Mouse (Mus musculus): ENCODE measurements around the gene Med27. TPM values are rescaled to one million over a fixed set of nuclear protein-coding genes. Genes with fewer than 3 reads are reported as not detected.

The Med27 gene
- polyA plus RNA-seq, 1 experiment from 2014 or later: 61.0 TPM

DNA sequence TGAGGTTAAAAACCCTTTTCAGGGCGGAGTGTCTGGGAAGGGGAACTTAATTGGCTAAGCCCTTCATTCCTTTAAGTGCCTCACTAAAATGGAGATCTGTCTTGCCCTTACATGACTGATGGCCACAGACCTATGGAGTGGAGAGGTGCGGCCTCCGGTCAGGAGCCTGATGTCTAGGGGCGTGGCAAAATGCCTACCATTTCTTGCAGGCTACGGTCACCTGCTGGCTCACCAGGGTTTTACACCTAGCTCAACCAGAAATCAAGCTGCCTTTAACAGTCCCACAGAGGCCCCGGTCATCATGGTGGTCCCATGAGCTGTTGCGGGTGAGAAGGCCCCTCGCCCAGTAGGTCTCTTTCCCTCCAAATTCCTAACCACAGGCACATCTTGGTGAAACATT lies 190.7 kb downstream of the Med27 start:
- peaks cover 20% of the 10 kb centered on the region for H3K4me1 ChIP-seq
- no peak for DNase-seq (ENCODE audit: low spot score)
- H3K9me3 ChIP-seq (replicated peaks): no peaks in the 10 kb centered on the region
- H3K36me3 ChIP-seq: no peaks in the 10 kb centered on the region
- no peak overlapping the region for H3K27ac ChIP-seq (replicated peaks)
- H3K27me3 ChIP-seq (ENCODE audit: low read depth, poor library complexity, severe bottlenecking): peaks cover 44% of the 10 kb centered on the region
- 82% methylated on average over 8 of the region's 8 CpGs for WGBS
- H3K4me3 ChIP-seq: no peak overlapping the region

DNA sequence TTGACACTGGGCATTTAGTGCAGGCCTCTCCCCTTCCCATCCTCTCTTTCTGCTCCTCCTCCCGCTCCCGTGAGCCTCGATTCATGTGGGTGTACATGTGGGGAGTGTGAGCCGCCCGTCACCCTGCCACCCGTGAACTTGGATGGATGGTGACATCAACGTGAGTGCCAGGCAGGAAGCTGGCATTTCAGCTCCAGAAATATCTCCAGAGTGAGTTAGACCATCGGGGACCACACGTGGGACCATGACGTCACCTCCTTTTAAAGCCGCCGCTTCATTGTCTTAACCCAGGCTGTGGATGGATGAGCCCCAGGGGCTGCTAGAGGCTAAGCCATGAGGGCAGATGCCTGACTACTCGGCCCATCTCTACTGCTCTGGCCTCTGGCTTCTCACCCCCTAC lies 195.4 kb downstream of the Med27 start:
- H3K27me3 ChIP-seq (ENCODE audit: low read depth, poor library complexity, severe bottlenecking): peaks cover 22% of the 10 kb centered on the region
- 0 out of 2 replicates have a peak overlapping the region, but pooled peaks have one; percentile 30 for H3K27ac ChIP-seq (replicated peaks)
- H3K36me3 ChIP-seq: no peaks in the 10 kb centered on the region
- no peak overlapping the region for H3K4me3 ChIP-seq
- WGBS: 78% methylated on average over 13 of the region's 13 CpGs
- no peak for DNase-seq (ENCODE audit: low spot score)
- H3K9me3 ChIP-seq (replicated peaks): no peaks in the 10 kb centered on the region
- peaks cover 20% of the 10 kb centered on the region for H3K4me1 ChIP-seq

DNA sequence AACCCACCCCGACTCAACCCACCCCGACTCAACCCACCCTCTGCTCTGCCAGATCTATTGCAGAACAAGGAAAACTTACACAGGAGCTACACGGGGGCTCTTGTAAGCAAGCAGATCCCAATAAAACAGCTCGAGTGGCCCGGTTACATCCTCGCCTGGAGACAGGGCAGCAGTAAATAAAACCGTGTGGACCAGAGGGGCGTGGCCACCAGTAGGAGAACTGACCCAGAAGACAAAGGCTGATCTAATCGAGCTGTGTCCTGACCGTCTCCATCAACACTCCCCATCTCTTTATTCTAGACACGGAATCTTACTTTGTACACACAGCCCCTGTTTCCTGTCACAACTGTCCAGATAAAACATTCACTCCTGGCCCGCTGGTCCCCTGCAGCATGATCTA lies 200.0 kb downstream of the Med27 start:
- Histone ChIP-seq H3K4me1 (peaks cover 15% of the 10 kb centered on the region), H3K4me3 (no peak overlapping the region), H3K9me3 (replicated peaks) (no peaks in the 10 kb centered on the region), H3K27me3 (ENCODE audit: low read depth, poor library complexity, severe bottlenecking) (no peaks in the 10 kb centered on the region; the same call in 1 of the 2 replicates), H3K36me3 (no peaks in the 10 kb centered on the region), H3K27ac (replicated peaks) (no peak overlapping the region)
- 35% methylated on average over 12 of the region's 12 CpGs for WGBS
- DNase-seq (ENCODE audit: low spot score): no peak

DNA sequence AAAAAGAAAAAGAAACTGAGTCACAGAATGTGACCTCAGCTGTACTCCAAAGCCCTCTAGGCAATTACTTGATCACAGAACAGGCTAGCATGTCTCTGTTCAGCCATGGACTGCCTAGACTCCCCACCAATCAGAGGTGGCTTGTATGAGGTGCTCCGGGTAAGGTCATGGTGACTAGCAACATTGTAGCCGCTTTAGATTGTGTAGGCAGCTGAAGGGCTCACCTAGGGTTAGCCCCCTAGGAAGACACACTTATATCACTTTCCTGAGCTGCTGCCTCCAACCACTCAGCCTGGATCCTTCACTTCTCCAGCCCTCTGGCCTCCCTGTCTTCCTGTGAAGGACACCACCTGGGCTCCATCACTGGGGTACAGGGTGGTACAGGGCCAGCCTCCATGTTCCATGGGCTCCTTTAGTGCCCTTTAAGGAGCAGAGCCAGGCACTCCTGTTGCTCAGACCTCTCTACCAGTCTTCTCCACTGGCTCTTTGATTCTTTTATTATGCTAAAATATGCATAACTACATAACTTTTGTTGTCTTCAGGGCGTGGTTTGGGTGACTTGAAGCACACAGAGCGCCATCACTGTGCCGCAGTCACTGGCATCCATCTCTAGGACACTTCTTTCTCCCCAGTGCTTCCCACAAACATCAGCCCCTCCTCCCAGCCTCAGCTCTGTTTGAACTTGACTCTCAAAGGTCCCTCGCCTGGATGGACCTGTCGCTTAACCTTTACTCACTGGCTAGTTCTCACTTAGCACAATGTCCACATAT lies 205.4 kb downstream of the Med27 start:
- 85% methylated on average over 7 of the region's 7 CpGs for WGBS
- Histone ChIP-seq H3K4me1 (peaks cover 7% of the 10 kb centered on the region), H3K9me3 (replicated peaks) (no peaks in the 10 kb centered on the region), H3K36me3 (no peaks in the 10 kb centered on the region), H3K27ac (replicated peaks) (no peak overlapping the region), H3K4me3 (no peak overlapping the region), H3K27me3 (ENCODE audit: low read depth, poor library complexity, severe bottlenecking) (no peaks in the 10 kb centered on the region)
- no peak for DNase-seq (ENCODE audit: low spot score)

DNA sequence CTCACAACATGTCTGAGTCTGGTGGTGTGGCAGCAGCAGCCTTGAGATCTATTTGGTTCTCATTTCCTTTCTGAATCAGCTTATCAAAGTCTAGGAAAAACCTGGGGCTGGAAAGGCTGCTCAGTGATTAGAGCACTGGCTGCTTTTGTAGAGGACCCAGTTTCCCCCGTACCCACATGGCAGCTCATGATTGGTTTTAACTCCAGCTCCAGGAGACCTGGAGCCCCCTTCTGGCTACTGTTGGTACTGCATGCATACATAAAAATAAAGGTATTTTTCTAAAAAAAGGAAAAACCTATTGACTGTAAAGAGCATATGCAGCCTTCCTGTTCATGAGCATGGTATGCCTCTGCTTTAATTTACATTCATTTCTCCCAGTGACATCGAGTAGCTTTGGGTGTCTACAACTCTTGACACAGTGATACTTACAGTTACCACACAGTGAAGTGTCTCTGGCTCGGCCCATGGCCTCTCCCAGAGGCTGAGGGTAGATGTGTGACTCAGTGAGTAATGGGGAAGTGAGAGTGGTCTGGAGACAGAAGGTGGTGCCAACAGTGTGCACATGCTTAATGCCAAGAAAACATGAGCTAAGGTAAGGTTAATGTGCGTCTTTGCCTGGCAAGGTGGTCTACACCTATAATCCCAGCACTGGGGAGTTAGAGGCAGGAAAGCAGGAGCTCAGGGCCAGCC lies 207.5 kb downstream of the Med27 start:
- DNase-seq (ENCODE audit: low spot score): peak; percentile 49
- Histone ChIP-seq H3K27me3 (ENCODE audit: low read depth, poor library complexity, severe bottlenecking) (no peaks in the 10 kb centered on the region), H3K4me1 (peaks cover 6% of the 10 kb centered on the region; the same call in 1 of the 2 replicates), H3K27ac (replicated peaks) (0 out of 2 replicates have a peak overlapping the region, but pooled peaks have one; percentile 23), H3K36me3 (no peaks in the 10 kb centered on the region), H3K4me3 (no peak overlapping the region), H3K9me3 (replicated peaks) (no peaks in the 10 kb centered on the region)
- WGBS: 70% methylated on average over 4 of the region's 4 CpGs

DNA sequence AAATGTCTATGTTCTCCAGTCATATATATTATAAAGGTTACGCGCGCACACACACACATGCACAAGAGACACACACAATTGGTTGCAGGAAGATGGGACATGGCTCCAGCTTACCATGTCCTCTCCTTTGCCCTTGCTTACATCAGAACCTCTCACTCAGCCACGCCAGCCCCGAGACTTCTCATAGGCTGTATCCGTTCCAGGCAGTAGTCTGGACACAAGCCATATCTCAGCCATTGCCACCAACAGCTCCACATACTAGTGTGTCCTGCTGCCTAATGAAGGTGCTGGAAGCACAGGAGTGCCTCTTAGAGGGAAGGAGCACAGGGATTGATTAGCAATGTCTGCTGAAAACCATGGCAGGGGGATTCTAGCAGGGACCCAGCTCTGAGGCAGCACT lies 211.9 kb downstream of the Med27 start:
- no peak overlapping the region for H3K4me3 ChIP-seq
- H3K27ac ChIP-seq (replicated peaks): no peak overlapping the region
- H3K36me3 ChIP-seq: no peaks in the 10 kb centered on the region
- H3K9me3 ChIP-seq (replicated peaks): no peaks in the 10 kb centered on the region
- H3K4me1 ChIP-seq: peaks cover 6% of the 10 kb centered on the region
- WGBS: 88% methylated on average over 6 of the region's 6 CpGs
- H3K27me3 ChIP-seq (ENCODE audit: low read depth, poor library complexity, severe bottlenecking): no peaks in the 10 kb centered on the region
- no peak for DNase-seq (ENCODE audit: low spot score)

DNA sequence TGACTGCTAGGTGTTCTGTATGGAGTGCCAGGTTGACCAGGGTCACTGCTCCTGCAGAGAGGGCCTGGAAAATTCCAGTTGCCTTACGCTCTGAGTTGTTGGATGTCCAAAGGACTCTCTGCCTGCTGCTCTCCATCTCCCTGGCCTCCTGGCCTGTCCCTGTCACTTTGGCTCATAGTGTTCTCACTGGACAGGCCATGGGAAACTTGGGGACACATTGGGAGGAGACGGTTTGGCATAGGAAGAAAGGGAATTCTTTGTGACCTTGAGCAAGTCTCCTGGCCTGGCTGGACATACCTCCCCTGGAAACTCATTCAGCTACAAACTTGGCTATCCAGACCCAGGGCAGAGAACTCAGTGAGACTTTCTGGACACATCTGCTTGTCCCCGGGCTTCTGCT lies 213.3 kb downstream of the Med27 start:
- H3K4me1 ChIP-seq: peaks cover 13% of the 10 kb centered on the region
- 85% methylated on average over 3 of the region's 3 CpGs for WGBS
- H3K27ac ChIP-seq (replicated peaks): no peak overlapping the region
- H3K27me3 ChIP-seq (ENCODE audit: low read depth, poor library complexity, severe bottlenecking): no peaks in the 10 kb centered on the region
- DNase-seq (ENCODE audit: low spot score): no peak
- no peaks in the 10 kb centered on the region for H3K36me3 ChIP-seq
- H3K9me3 ChIP-seq (replicated peaks): no peaks in the 10 kb centered on the region
- H3K4me3 ChIP-seq: no peak overlapping the region

DNA sequence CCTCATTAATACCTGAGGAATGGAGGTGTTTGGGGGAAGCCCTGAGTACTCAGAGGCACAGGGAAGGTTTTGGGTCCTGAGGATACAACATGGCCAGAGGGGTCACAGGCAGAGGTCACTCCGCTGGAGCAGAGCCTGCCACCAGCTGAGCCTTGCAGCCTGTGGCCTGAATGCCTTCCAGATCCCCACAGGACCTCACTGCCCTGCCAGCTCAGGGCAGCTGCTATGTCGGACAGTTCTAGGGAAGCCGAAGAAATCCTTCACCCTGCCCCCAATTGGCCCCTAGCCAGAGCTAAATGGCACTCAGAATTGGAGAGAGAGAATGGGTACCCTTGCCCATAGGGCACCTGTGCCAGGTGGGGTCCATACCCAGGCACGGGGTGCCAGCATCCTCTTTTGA lies 214.8 kb downstream of the Med27 start:
- H3K36me3 ChIP-seq: no peaks in the 10 kb centered on the region
- H3K9me3 ChIP-seq (replicated peaks): no peaks in the 10 kb centered on the region
- DNase-seq (ENCODE audit: low spot score): no peak
- WGBS: 77% methylated on average over 4 of the region's 4 CpGs
- peaks cover 28% of the 10 kb centered on the region for H3K4me1 ChIP-seq
- H3K27ac ChIP-seq (replicated peaks): no peak overlapping the region
- H3K4me3 ChIP-seq: no peak overlapping the region
- H3K27me3 ChIP-seq (ENCODE audit: low read depth, poor library complexity, severe bottlenecking): no peaks in the 10 kb centered on the region

DNA sequence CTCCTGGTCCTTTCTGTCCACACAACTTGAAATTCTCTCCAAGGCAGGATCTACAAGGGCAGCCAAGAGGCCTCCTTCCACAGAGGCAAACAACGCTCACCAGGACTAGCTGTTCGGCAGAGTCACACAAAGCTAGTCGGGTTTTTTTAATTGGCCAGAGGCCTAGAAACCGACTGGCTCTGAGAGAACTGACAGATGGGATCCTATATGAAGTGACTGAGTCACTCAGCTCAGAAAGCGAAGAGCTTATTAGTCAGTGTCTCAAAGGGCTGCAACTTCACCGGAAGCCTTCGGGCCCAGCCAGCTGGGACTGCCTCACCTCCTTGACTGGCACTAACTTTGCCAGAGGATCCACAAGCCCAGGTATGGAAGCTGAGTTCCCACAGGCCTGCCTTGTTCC lies 217.4 kb downstream of the Med27 start:
- Histone ChIP-seq H3K9me3 (replicated peaks) (no peaks in the 10 kb centered on the region), H3K27ac (replicated peaks) (0 out of 2 replicates have a peak overlapping the region, but pooled peaks have one; percentile 34), H3K27me3 (ENCODE audit: low read depth, poor library complexity, severe bottlenecking) (no peaks in the 10 kb centered on the region), H3K4me1 (peaks cover 30% of the 10 kb centered on the region), H3K4me3 (no peak overlapping the region), H3K36me3 (no peaks in the 10 kb centered on the region)
- no peak for DNase-seq (ENCODE audit: low spot score)
- WGBS: 77% methylated on average over 7 of the region's 7 CpGs

DNA sequence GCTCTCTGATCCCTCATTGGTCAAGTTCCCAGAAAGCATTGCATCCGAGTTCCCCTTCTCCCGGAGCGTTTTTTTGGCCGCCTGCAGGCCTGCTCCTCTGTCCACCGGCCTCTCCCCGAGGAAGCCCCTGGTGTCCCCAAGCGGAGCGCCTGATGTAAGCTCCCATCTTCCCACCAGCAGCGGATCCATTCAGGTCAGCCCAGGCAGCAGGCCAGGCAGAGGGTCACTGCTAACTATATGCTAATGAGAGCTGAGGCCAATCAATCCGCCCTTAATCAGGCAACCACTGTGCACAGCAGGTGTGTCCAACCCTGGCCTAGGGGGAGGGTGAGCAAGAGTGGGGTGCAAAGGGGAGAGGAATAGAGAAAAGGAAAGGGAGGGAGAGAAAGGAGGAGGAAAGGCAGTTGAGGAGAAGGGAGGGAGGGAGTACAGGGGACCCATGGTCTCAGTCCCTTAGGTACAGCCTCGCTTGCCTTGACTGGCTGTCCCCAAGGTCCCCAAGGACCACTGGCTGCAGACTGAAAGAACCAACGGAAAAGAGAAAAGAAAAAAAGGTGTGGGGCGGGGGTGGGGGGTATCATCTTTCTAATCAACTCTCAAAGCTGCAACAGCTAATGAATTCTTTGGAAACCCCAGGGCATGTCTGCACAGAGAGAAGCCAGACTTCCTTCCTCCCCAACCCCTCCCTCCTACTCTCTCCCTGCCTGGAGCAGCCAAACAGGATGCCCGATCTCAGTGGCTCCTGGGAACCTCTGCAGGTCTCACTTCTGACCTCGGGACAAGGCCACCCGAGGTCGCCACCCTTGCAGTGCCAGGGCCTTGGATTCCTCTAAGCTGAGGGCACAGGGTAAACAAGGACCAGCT lies 219.2 kb downstream of the Med27 start:
- 0 out of 2 replicates have a peak overlapping the region, but pooled peaks have one; percentile 5 for H3K4me3 ChIP-seq
- 4% methylated on average over 17 of the region's 17 CpGs for WGBS

DNA sequence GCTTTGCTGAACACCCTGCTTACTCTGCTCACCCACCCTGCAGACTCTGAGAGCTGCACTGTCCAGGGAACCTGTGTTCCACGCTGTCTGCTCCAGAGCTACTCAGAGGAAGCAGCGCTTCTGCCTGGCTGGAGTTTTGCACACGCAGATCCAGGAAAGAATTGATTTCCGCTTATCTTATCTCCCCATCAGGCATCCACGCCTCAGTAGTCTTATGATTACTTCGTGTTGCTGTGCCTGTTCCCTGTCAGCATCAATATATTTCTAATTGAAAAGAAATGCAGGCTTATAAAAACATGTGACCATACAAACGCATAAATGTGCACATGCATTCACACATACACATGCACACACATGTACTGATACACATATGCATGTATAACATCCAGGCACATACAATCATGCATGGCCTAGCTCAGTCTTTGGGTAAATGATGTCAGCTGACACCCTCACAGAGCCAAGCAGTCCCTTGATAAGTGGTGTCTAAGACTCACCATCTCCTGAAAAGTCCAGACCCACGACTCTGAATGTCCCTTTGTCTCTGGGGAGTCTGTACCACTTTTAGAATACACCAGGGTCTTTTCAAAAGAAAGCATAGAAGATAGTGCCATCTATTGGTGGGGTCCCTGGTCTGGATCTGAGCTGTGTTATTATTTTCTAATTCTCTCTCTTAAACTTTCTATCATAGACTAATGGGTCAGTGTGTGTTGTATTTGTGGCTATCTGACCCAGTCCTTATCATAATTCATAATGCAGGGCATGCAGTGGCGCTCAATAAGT lies 225.5 kb downstream of the Med27 start:
- Histone ChIP-seq H3K4me3 (no peak overlapping the region), H3K9me3 (replicated peaks) (no peaks in the 10 kb centered on the region), H3K36me3 (no peaks in the 10 kb centered on the region), H3K27me3 (ENCODE audit: low read depth, poor library complexity, severe bottlenecking) (no peaks in the 10 kb centered on the region), H3K27ac (replicated peaks) (peak overlapping the region; percentile 71; the same call in 1 of the 2 replicates), H3K4me1 (peaks cover 68% of the 10 kb centered on the region)
- WGBS: 73% methylated on average over 9 of the region's 9 CpGs
- DNase-seq (ENCODE audit: low spot score): no peak

More for the DNA sequence above, 219.2 kb downstream of the Med27 start:
- peak; percentile 43 for DNase-seq (ENCODE audit: low spot score)
- Histone ChIP-seq H3K27ac (replicated peaks) (peak overlapping the region; percentile 58), H3K36me3 (no peaks in the 10 kb centered on the region), H3K27me3 (ENCODE audit: low read depth, poor library complexity, severe bottlenecking) (no peaks in the 10 kb centered on the region), H3K4me1 (peaks cover 44% of the 10 kb centered on the region), H3K9me3 (replicated peaks) (no peaks in the 10 kb centered on the region)
